Mouse (Mus musculus) stomach, embryonic 16.5 days (tissue): ENCODE measurements around the gene Sdr39u1. TPM values are rescaled to one million over a fixed set of nuclear protein-coding genes. Genes with fewer than 3 reads are reported as not detected.

Source experiments
- ATAC-seq: fragments of 200-750 bp; cut with Nextera tagmentation; 2 replicates; pipeline ENCODE4 v1.8.0; 2017; ENCODE audit warnings: moderate number of reproducible peaks, moderate TSS enrichment; ENCODE audit not compliant: insufficient read depth, low FRiP score
- H3K27ac ChIP-seq: fragments of 300-500 bp; sonication (generic); 2 replicates; pipeline ENCODE4 v1.5.1; 2014; ENCODE audit warnings: low read length
- H3K27me3 ChIP-seq: fragments of 300-500 bp; sonication (generic); 2 replicates; pipeline ENCODE4 v1.6.1; 2014; ENCODE audit warnings: low read length, control low read depth, mixed read lengths; ENCODE audit not compliant: control insufficient read depth, insufficient read depth
- H3K36me3 ChIP-seq: fragments of 300-500 bp; sonication (generic); 2 replicates; pipeline ENCODE4 v1.6.1; 2014; ENCODE audit warnings: low read length; ENCODE audit not compliant: control insufficient read depth, insufficient read depth
- H3K4me1 ChIP-seq: fragments of 300-500 bp; sonication (generic); 2 replicates; pipeline ENCODE4 v1.6.1; 2014; ENCODE audit warnings: low read length, control low read depth, mixed read lengths; ENCODE audit not compliant: control insufficient read depth, insufficient read depth
- H3K4me2 ChIP-seq: fragments of 300-500 bp; sonication (generic); 2 replicates; pipeline ENCODE4 v1.6.1; 2014; ENCODE audit warnings: low read depth, low read length, mixed read lengths
- H3K4me3 ChIP-seq: fragments of 300-500 bp; sonication (generic); replicated peaks from 2 replicates; pipeline ENCODE4 v1.5.1; 2014; ENCODE audit warnings: mild to moderate bottlenecking, low read length
- H3K9ac ChIP-seq: fragments of 300-500 bp; sonication (generic); 2 replicates; pipeline ENCODE4 v1.6.1; 2014; ENCODE audit warnings: low read length
- H3K9me3 ChIP-seq: fragments of 300-500 bp; sonication (generic); replicated peaks from 2 replicates; pipeline ENCODE4 v1.6.1; 2016; ENCODE audit warnings: low read length, control low read depth; ENCODE audit not compliant: control insufficient read depth
- WGBS: fragments of 180-500 bp; shearing (Covaris S2); extraction: QIAGEN DNeasy Blood & Tissue Kit; methylation state at CpG from one replicate; pipeline ENCODE4 v1.1.7; 2014; 5-methylcytosine and 5-hydroxymethylcytosine counted together
- polyA plus RNA-seq: library from polyadenylated mRNA; unstranded; fragments of >200 nt; fragmentation: Nextera tagmentation; extraction: Ambion mirVana; gene quantifications from 2 replicates; pipeline ENCODE4 v1.2.1, GENCODE M21; 2015

Gene Sdr39u1
- 65.5 and 66.5 TPM in 2 replicates for polyA plus RNA-seq

- peak within 1 kb of the TSS; percentile 77 for H3K4me2 ChIP-seq
- H3K9ac ChIP-seq = peak within 1 kb of the TSS; percentile 79
- peak; percentile 93 for ATAC-seq
- H3K27ac ChIP-seq = peak within 1 kb of the TSS; percentile 68
- H3K4me1 ChIP-seq = peaks cover 11% of the 10 kb centered on the region
- peak within 1 kb of the TSS; percentile 54 for H3K4me3 ChIP-seq
- H3K27me3 ChIP-seq = no peaks in the 10 kb centered on the region
- H3K9me3 ChIP-seq = no peaks in the 10 kb centered on the region
- 2% methylated on average over 39 of the region's 39 CpGs for WGBS
- 0 out of 2 replicates have a peak, but pooled peaks cover 6% of the 10 kb centered on the region for H3K36me3 ChIP-seq
Measured at GRCm38 (mm10) chr14:55899701-55900413, at the start of gene Sdr39u1. Gene Sdr39u1 (minus strand): TSS chr14:55900293.

- no peak overlapping the region for H3K4me3 ChIP-seq
- H3K4me1 ChIP-seq = no peaks in the 10 kb centered on the region
- no peaks in the 10 kb centered on the region for H3K36me3 ChIP-seq
- no peaks in the 10 kb centered on the region for H3K27me3 ChIP-seq
- 63% methylated on average over 2 of the region's 2 CpGs for WGBS
- H3K9ac ChIP-seq = no peak overlapping the region
- H3K27ac ChIP-seq = no peak overlapping the region
- no peak overlapping the region for H3K4me2 ChIP-seq
- no peaks in the 10 kb centered on the region for H3K9me3 ChIP-seq
- ATAC-seq = no peak
Measured at GRCm38 (mm10) chr14:55946269-55946969, 46.3 kb upstream of the Sdr39u1 start.

GRCm38 (mm10) chr14:55944575-55944974 lies 44.5 kb upstream of the Sdr39u1 start, which contains the start of gene Cma1:
Gene Cma1 (minus strand): TSS chr14:55944675.
- Histone ChIP-seq H3K27me3 (no peaks in the 10 kb centered on the region), H3K4me1 (no peaks in the 10 kb centered on the region), H3K9me3 (no peaks in the 10 kb centered on the region), H3K4me2 (no peak within 1 kb of the TSS), H3K9ac (no peak within 1 kb of the TSS), H3K27ac (no peak within 1 kb of the TSS), H3K36me3 (no peaks in the 10 kb centered on the region), H3K4me3 (no peak within 1 kb of the TSS)
- no peak for ATAC-seq
- WGBS = 77% methylated on average over 4 of the region's 4 CpGs

- WGBS = 63% methylated on average over 11 of the region's 11 CpGs
- no peaks in the 10 kb centered on the region for H3K4me1 ChIP-seq
- no peak for ATAC-seq
- no peaks in the 10 kb centered on the region for H3K27me3 ChIP-seq
- no peaks in the 10 kb centered on the region for H3K9me3 ChIP-seq
- H3K36me3 ChIP-seq = no peaks in the 10 kb centered on the region
- H3K4me2 ChIP-seq = no peak overlapping the region
- H3K4me3 ChIP-seq = no peak overlapping the region
- no peak overlapping the region for H3K27ac ChIP-seq
- no peak overlapping the region for H3K9ac ChIP-seq
Measured at GRCm38 (mm10) chr14:55943601-55944000, 43.5 kb upstream of the Sdr39u1 start.

- Histone ChIP-seq H3K27me3 (no peaks in the 10 kb centered on the region), H3K4me1 (no peaks in the 10 kb centered on the region), H3K9ac (no peak overlapping the region), H3K36me3 (no peaks in the 10 kb centered on the region), H3K27ac (no peak overlapping the region), H3K9me3 (no peaks in the 10 kb centered on the region), H3K4me3 (no peak overlapping the region), H3K4me2 (no peak overlapping the region)
- 25% methylated on average over 7 of the region's 7 CpGs for WGBS
- no peak for ATAC-seq
Measured at GRCm38 (mm10) chr14:55940070-55940800, 40.1 kb upstream of the Sdr39u1 start.

- peak overlapping the region; percentile 12; the same call in 1 of the 2 replicates for H3K4me2 ChIP-seq
Measured at GRCm38 (mm10) chr14:55933586-55933985, 33.5 kb upstream of the Sdr39u1 start.

GRCm38 (mm10) chr14:55929263-55929997 lies 29.3 kb upstream of the Sdr39u1 start:
- Histone ChIP-seq H3K9ac (no peak overlapping the region), H3K27me3 (no peaks in the 10 kb centered on the region), H3K4me2 (no peak overlapping the region), H3K4me3 (no peak overlapping the region), H3K27ac (no peak overlapping the region), H3K4me1 (no peaks in the 10 kb centered on the region), H3K36me3 (no peaks in the 10 kb centered on the region), H3K9me3 (no peaks in the 10 kb centered on the region)
- WGBS = 59% methylated on average over 12 of the region's 12 CpGs
- no peak for ATAC-seq

More at GRCm38 (mm10) chr14:55933586-55933985, 33.5 kb upstream of the Sdr39u1 start:
- Histone ChIP-seq H3K27me3 (no peaks in the 10 kb centered on the region), H3K36me3 (no peaks in the 10 kb centered on the region), H3K9ac (no peak overlapping the region; the same call in 1 of the 2 replicates), H3K4me3 (no peak overlapping the region), H3K27ac (no peak overlapping the region), H3K4me1 (no peaks in the 10 kb centered on the region), H3K9me3 (no peaks in the 10 kb centered on the region)
- 25% methylated on average over 7 of the region's 7 CpGs for WGBS
- ATAC-seq = no peak

- WGBS = 74% methylated on average over 4 of the region's 4 CpGs
- no peaks in the 10 kb centered on the region for H3K36me3 ChIP-seq
- ATAC-seq = no peak
- H3K27ac ChIP-seq = no peak overlapping the region
- H3K9ac ChIP-seq = no peak overlapping the region
- H3K4me1 ChIP-seq = no peaks in the 10 kb centered on the region
- no peaks in the 10 kb centered on the region for H3K27me3 ChIP-seq
- H3K9me3 ChIP-seq = no peaks in the 10 kb centered on the region
- H3K4me3 ChIP-seq = no peak overlapping the region
- H3K4me2 ChIP-seq = no peak overlapping the region
Measured at GRCm38 (mm10) chr14:55926847-55927246, 26.8 kb upstream of the Sdr39u1 start.
